Mouse (Mus musculus) heart, embryonic 12.5 days (tissue): ENCODE measurements around the gene Epc2. TPM values are rescaled to one million over a fixed set of nuclear protein-coding genes. Genes with fewer than 3 reads are reported as not detected.

Experiments used
- ATAC-seq: fragments of 200-750 bp; cut with Nextera tagmentation; 2 replicates; pipeline ENCODE4 v1.8.0; 2017; ENCODE audit warnings: moderate TSS enrichment, moderate library complexity; ENCODE audit not compliant: insufficient number of reproducible peaks, low FRiP score
- H3K27ac ChIP-seq: fragments of 300-500 bp; sonication (generic); 2 replicates; pipeline ENCODE4 v1.5.1; 2016; ENCODE audit warnings: mild to moderate bottlenecking, moderate library complexity; ENCODE audit not compliant: poor library complexity, severe bottlenecking
- H3K27me3 ChIP-seq: fragments of 300-500 bp; sonication (generic); replicated peaks from 2 replicates; pipeline ENCODE4 v1.6.1; 2016; ENCODE audit warnings: mild to moderate bottlenecking, moderate library complexity
- H3K36me3 ChIP-seq: fragments of 300-500 bp; sonication (generic); 2 replicates; pipeline ENCODE4 v1.6.1; 2016; ENCODE audit warnings: mild to moderate bottlenecking, moderate library complexity
- H3K4me1 ChIP-seq: fragments of 300-500 bp; sonication (generic); replicated peaks from 2 replicates; pipeline ENCODE4 v1.6.1; 2016; ENCODE audit warnings: mild to moderate bottlenecking
- H3K4me2 ChIP-seq: fragments of 300-500 bp; sonication (generic); 2 replicates; pipeline ENCODE4 v1.6.1; 2016; ENCODE audit warnings: mild to moderate bottlenecking, moderate library complexity
- H3K4me3 ChIP-seq: fragments of 300-500 bp; sonication (generic); 2 replicates; pipeline ENCODE4 v1.5.1; 2016; ENCODE audit warnings: mild to moderate bottlenecking
- H3K9ac ChIP-seq: fragments of 300-500 bp; sonication (generic); 2 replicates; pipeline ENCODE4 v1.6.1; 2016; ENCODE audit warnings: mild to moderate bottlenecking, moderate library complexity
- H3K9me3 ChIP-seq: fragments of 300-500 bp; sonication (generic); replicated peaks from 2 replicates; pipeline ENCODE4 v1.6.1; 2016; ENCODE audit warnings: mild to moderate bottlenecking, moderate library complexity
- WGBS: fragments of 180-500 bp; shearing (Covaris S2); methylation state at CpG from one replicate; pipeline ENCODE4 v1.1.7; 2016; 5-methylcytosine and 5-hydroxymethylcytosine counted together
- polyA plus RNA-seq: library from polyadenylated mRNA; unstranded; fragments of >200 nt; fragmentation: Nextera tagmentation; extraction: Ambion mirVana; gene quantifications from 2 replicates; pipeline ENCODE4 v1.2.1, GENCODE M21; 2016

Epc2 gene
- polyA plus RNA-seq, 1 experiment from 2014 or later: 5.5 TPM

GRCm38 (mm10) chr2:49596318-49596717 lies 145.0 kb downstream of the Epc2 start:
- Histone ChIP-seq H3K4me1 (no peaks in the 10 kb centered on the region), H3K4me3 (no peak overlapping the region), H3K9ac (no peak overlapping the region), H3K36me3 (no peaks in the 10 kb centered on the region), H3K4me2 (no peak overlapping the region), H3K27me3 (no peaks in the 10 kb centered on the region), H3K9me3 (no peaks in the 10 kb centered on the region), H3K27ac (no peak overlapping the region)
- ATAC-seq: no peak
- 59% methylated on average over 3 of the region's 3 CpGs for WGBS

- ATAC-seq: no peak
- Histone ChIP-seq H3K27me3 (no peaks in the 10 kb centered on the region), H3K4me1 (no peaks in the 10 kb centered on the region), H3K9me3 (peaks cover 6% of the 10 kb centered on the region; the same call in 1 of the 2 replicates), H3K4me3 (no peak overlapping the region), H3K4me2 (no peak overlapping the region), H3K27ac (no peak overlapping the region), H3K36me3 (no peaks in the 10 kb centered on the region), H3K9ac (no peak overlapping the region)
- 65% methylated on average over 7 of the region's 7 CpGs for whole genome bisulfite sequencing
These were observed 148.9 kb downstream of the Epc2 start for GRCm38 (mm10) chr2:49600021-49600681.

Other genes with a start within 250 kb of the Epc2 start
- 1.0 and 1.2 TPM in 2 replicates for gene Kif5c, start 167.8 kb downstream of the Epc2 start, polyA plus RNA-seq